8 mouse cellular contexts compared by ENCODE assay signal in the genomic region with DNA sequence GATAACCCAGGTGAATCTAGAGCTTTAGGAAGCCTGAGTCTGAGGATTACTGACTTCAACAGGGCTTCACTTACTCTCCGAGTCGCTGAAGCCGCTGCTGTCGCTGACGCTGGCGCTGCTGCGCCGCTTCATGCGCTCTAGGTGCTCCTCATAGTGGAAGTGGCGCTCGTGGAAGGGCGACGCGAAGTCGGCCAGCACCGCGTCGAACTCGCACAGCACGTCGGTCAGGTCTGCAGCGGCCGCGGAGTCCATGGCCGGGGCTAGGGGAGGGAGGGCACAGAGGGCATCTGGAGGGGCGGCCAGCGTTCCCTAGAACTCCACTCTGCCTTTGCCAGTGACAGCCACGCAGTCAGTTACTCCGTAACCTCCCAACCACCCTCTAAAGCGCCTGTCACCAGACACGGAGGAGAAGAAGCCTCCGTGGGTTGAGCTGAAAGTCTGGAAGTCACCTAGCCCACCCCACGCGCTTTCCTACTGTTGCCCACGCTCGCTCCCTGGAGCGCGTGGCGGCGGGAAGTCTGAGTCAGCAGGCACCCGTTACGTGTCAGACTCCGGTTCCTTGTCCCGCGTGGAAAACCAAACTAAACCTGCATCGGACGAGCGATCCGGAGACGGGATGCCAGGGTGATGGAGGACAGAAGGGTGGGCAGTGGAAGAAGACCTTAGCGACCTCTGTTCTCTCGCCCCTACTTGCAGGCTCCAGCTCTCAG. TPM values are rescaled to one million over a fixed set of nuclear protein-coding genes. Genes with fewer than 3 reads are reported as not detected.
DNase-seq lines count a peak whose midpoint lies in the region; ATAC-seq and TF ChIP-seq lines count a peak whose summit lies in the region.

No protein-coding gene starts in this region.

- H3K36me3 ChIP-seq in heart, embryonic 11.5 days (ENCODE audit: control insufficient read depth, insufficient read depth, low read length), result no peaks in the 10 kb centered on the region
- H3K36me3 ChIP-seq in E14TG2a.4 (ENCODE audit: insufficient read depth, low read length), result no peaks in the 10 kb centered on the region
- H3K36me3 ChIP-seq in hindbrain, embryonic 10.5 days, result no peaks in the 10 kb centered on the region
- no peaks in the 10 kb centered on the region for H3K36me3 ChIP-seq in limb, embryonic 13.5 days
- H3K36me3 ChIP-seq in midbrain, postnatal 0 days (ENCODE audit: insufficient read depth, low read length), result no peaks in the 10 kb centered on the region

- no peak for TF ChIP-seq CTCF in E14TG2a.4 (conservative IDR thresholded peaks at IDR 0.05; ENCODE audit: low read length)
- TF ChIP-seq CTCF in midbrain, postnatal 0 days (IDR thresholded peaks at IDR 0.05), result no peak

- H3K4me3 ChIP-seq in heart, embryonic 11.5 days (ENCODE audit: low read depth, low read length), result peak overlapping the region; percentile 57
- H3K4me3 ChIP-seq in E14TG2a.4 (replicated peaks; ENCODE audit: low read length), result peak overlapping the region; percentile 69
- H3K4me3 ChIP-seq in hindbrain, embryonic 10.5 days, result peak overlapping the region; percentile 62
- peak overlapping the region; percentile 63 for H3K4me3 ChIP-seq in limb, embryonic 13.5 days
- peak overlapping the region; percentile 55 for H3K4me3 ChIP-seq in midbrain, postnatal 0 days (ENCODE audit: low read depth, low read length)

- WGBS in heart, embryonic 11.5 days (ENCODE audit: insufficient replicate concordance), result 2% methylated on average over 52 of the region's 52 CpGs
- 1% methylated on average over 52 of the region's 52 CpGs for WGBS in hindbrain, embryonic 10.5 days
- WGBS in limb, embryonic 13.5 days, result 2% methylated on average over 52 of the region's 52 CpGs
- WGBS in midbrain, postnatal 0 days, result under 1% methylated on average over 52 of the region's 52 CpGs

- no peaks in the 10 kb centered on the region for H3K9me3 ChIP-seq in heart, embryonic 11.5 days (replicated peaks; ENCODE audit: control insufficient read depth, low read length)
- H3K9me3 ChIP-seq in E14TG2a.4 (ENCODE audit: low read length), result peaks cover 29% of the 10 kb centered on the region
- H3K9me3 ChIP-seq in hindbrain, embryonic 10.5 days, result no peaks in the 10 kb centered on the region
- H3K9me3 ChIP-seq in limb, embryonic 13.5 days, result no peaks in the 10 kb centered on the region
- no peaks in the 10 kb centered on the region for H3K9me3 ChIP-seq in midbrain, postnatal 0 days (ENCODE audit: low read length)

- peak overlapping the region; percentile 100 for H3K4me2 ChIP-seq in heart, embryonic 11.5 days
- H3K4me2 ChIP-seq in limb, embryonic 13.5 days (replicated peaks), result peak overlapping the region; percentile 97
- peak overlapping the region; percentile 98 for H3K4me2 ChIP-seq in midbrain, postnatal 0 days (ENCODE audit: low read depth, low read length, poor library complexity, severe bottlenecking)

- H3K27me3 ChIP-seq in heart, embryonic 11.5 days (ENCODE audit: control insufficient read depth, insufficient read depth, low read length), result peaks cover 14% of the 10 kb centered on the region
- H3K27me3 ChIP-seq in E14TG2a.4 (ENCODE audit: insufficient read depth, low read length), result peaks cover 11% of the 10 kb centered on the region; the same call in 1 of the 2 replicates
- H3K27me3 ChIP-seq in hindbrain, embryonic 10.5 days (ENCODE audit: insufficient read depth, poor library complexity, severe bottlenecking), result peaks cover 87% of the 10 kb centered on the region
- H3K27me3 ChIP-seq in limb, embryonic 13.5 days, result peaks cover 26% of the 10 kb centered on the region; the same call in 1 of the 2 replicates
- peaks cover 10% of the 10 kb centered on the region; the same call in 1 of the 2 replicates for H3K27me3 ChIP-seq in midbrain, postnatal 0 days (ENCODE audit: insufficient read depth, low read length)

- no peak for DNase-seq in heart, postnatal 10 days
- peak; percentile 26 to 30 for DNase-seq in cerebellum, postnatal 36 days
- DNase-seq in hindbrain, embryonic 10.5 days (ENCODE audit: low spot score), result peak; percentile 49
- peak; percentile 55 for DNase-seq in midbrain, postnatal 0 days (ENCODE audit: low spot score)
- peak; percentile 61 to 71 for DNase-seq in thymus, postnatal 36 days

- peaks cover 14% of the 10 kb centered on the region; the same call in 1 of the 2 replicates for H3K4me1 ChIP-seq in heart, embryonic 11.5 days (ENCODE audit: control insufficient read depth, insufficient read depth, low read length)
- peaks cover 5% of the 10 kb centered on the region; the same call in 1 of the 2 replicates for H3K4me1 ChIP-seq in E14TG2a.4 (replicated peaks; ENCODE audit: low read depth, low read length)
- peaks cover 48% of the 10 kb centered on the region for H3K4me1 ChIP-seq in hindbrain, embryonic 10.5 days (replicated peaks)
- peaks cover 41% of the 10 kb centered on the region for H3K4me1 ChIP-seq in limb, embryonic 13.5 days
- no peaks in the 10 kb centered on the region for H3K4me1 ChIP-seq in midbrain, postnatal 0 days (ENCODE audit: insufficient read depth, low read length)

- H3K9ac ChIP-seq in heart, embryonic 11.5 days (ENCODE audit: low read depth, low read length), result peak overlapping the region; percentile 76
- H3K9ac ChIP-seq in limb, embryonic 13.5 days, result peak overlapping the region; percentile 76
- peak overlapping the region; percentile 55 for H3K9ac ChIP-seq in midbrain, postnatal 0 days (replicated peaks; ENCODE audit: low read length, poor library complexity, severe bottlenecking)

- ATAC-seq in heart, embryonic 11.5 days (replicated peaks; ENCODE audit: insufficient number of reproducible peaks, low FRiP score, low TSS enrichment), result 0 out of 2 replicates have a peak, but pooled peaks have one; percentile 1
- peak; percentile 26 for ATAC-seq in limb, embryonic 13.5 days (ENCODE audit: low FRiP score, low read depth)
- ATAC-seq in midbrain, postnatal 0 days (ENCODE audit: low FRiP score), result peak; percentile 28

- intact Hi-C loops in heart, postnatal 10 days (cut with DNase I), result loop anchor here (2.0 to 10.0 kb wide), 2 partner anchors 120 to 636 kb away; no protein-coding TSS in a partner anchor

- no peak overlapping the region for H3K27ac ChIP-seq in heart, embryonic 11.5 days (ENCODE audit: low read depth, low read length)
- peak overlapping the region; percentile 77 for H3K27ac ChIP-seq in hindbrain, embryonic 10.5 days
- 0 out of 2 replicates have a peak overlapping the region, but pooled peaks have one; percentile 22 for H3K27ac ChIP-seq in limb, embryonic 13.5 days
- no peak overlapping the region for H3K27ac ChIP-seq in midbrain, postnatal 0 days (ENCODE audit: low read depth, low read length)

RNA-seq across cellular contexts. Expression of a gene that starts 0.6 kb away (rescaled TPM):
- 17.5 and 26.3 TPM in 2 replicates for polyA plus RNA-seq in heart, embryonic 11.5 days (2014; fragmentation: Nextera tagmentation; extraction: Ambion mirVana)
- 10 to 100 TPM; 51.6 to 57.6 TPM for total RNA-seq in heart, postnatal 10 days (2021)
- 26.2 and 52.1 TPM in 2 replicates for polyA plus RNA-seq in hindbrain, embryonic 10.5 days (2016; fragmentation: Nextera tagmentation; extraction: Ambion mirVana)
- 58.6 and 58.7 TPM in 2 replicates for polyA plus RNA-seq in limb, embryonic 13.5 days (2015; fragmentation: Nextera tagmentation; extraction: Ambion mirVana)
- total RNA-seq in midbrain, postnatal 0 days (2014; rRNA removed), result 34.2 and 64.3 TPM in 2 replicates
- 29.9 and 40.6 TPM in 2 replicates for polyA plus RNA-seq in midbrain, postnatal 0 days (2015; fragmentation: Nextera tagmentation; extraction: Ambion mirVana)

RNA-seq across cellular contexts. Expression of a gene that starts 53.6 kb away (rescaled TPM):
- not detected in 2 replicates for polyA plus RNA-seq in heart, embryonic 11.5 days (2014; fragmentation: Nextera tagmentation; extraction: Ambion mirVana)
- total RNA-seq in heart, postnatal 10 days (2021), result not detected
- polyA plus RNA-seq in hindbrain, embryonic 10.5 days (2016; fragmentation: Nextera tagmentation; extraction: Ambion mirVana), result not detected in 2 replicates
- not detected in 2 replicates for polyA plus RNA-seq in limb, embryonic 13.5 days (2015; fragmentation: Nextera tagmentation; extraction: Ambion mirVana)
- not detected in 2 replicates for total RNA-seq in midbrain, postnatal 0 days (2014; rRNA removed)
- 0.07 TPM in 1 of 2 replicates, not detected in the other for polyA plus RNA-seq in midbrain, postnatal 0 days (2015; fragmentation: Nextera tagmentation; extraction: Ambion mirVana)

Comparison
In these comparisons a context has a peak if more than half of its experiments do, and no peak if none do; other contexts are left out.
1. H3K27ac ChIP-seq: peak in hindbrain, embryonic 10.5 days (single experiment) and limb, embryonic 13.5 days (single experiment); none in heart, embryonic 11.5 days (single experiment) and midbrain, postnatal 0 days (single experiment).
2. DNase-seq: peak in cerebellum, postnatal 36 days (2 of 2), hindbrain, embryonic 10.5 days (single experiment), midbrain, postnatal 0 days (single experiment) and thymus, postnatal 36 days (2 of 2); none in heart, postnatal 10 days (0 of 2).
3. Peak in every context shown above with its lines, with median percentiles within 50 percentile points of each other: ATAC-seq, H3K4me2 ChIP-seq, H3K4me3 ChIP-seq and H3K9ac ChIP-seq.